Mouse (Mus musculus) adrenal gland, postnatal 14 days (tissue): Measurements from ENCODE around the gene Gbx2. TPM values are rescaled to one million over a fixed set of nuclear protein-coding genes. Genes with fewer than 3 reads are reported as not detected.

Experiments used
- DNase-seq: peaks from one replicate; pipeline ENCODE4 v3.0.0; 2021; ENCODE audit warnings: mixed read lengths
- long read RNA-seq, 2 experiments: library from polyadenylated mRNA; stranded (forward); transcript quantifications; one replicate each; pipeline ENCODE4 v2.0.0; 2021
- total RNA-seq: library from RNA; stranded (reverse); gene quantifications from 2 replicates; pipeline ENCODE4 v1.2.3, GENCODE M21; 2021

Gbx2 gene
- not detected in 2 replicates for total RNA-seq
- long read RNA-seq, experiment 1 = 0 reads
- long read RNA-seq, experiment 2 = 0 reads

DNA sequence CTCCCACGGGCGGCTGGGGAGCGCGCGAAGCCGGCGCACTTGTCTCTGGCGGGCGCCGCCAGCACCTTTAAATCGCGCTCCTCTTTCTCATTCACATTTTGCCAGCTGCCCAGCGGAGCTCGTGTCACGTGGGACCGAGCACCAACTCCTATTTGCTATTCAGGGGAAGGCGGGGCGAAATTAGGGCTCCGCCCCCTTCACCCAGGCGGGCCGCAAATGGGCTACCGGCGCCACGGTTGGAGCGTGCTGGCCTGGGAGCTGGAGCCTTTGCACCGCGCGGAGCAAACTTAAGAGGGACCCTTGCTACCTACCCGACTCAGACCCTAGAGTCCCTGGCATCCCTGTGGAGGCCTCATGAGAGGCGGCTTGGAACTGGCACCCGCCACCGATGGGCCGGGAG lies at the start of gene Gbx2:
Gbx2 (minus strand) TSS at position 60 of the 400 bp plus-strand sequence.
- DNase-seq = peak; percentile 79

GRCm38 (mm10) chr1:89977261-89977660 lies 46.3 kb upstream of the Gbx2 start:
- DNase-seq = no peak

DNA sequence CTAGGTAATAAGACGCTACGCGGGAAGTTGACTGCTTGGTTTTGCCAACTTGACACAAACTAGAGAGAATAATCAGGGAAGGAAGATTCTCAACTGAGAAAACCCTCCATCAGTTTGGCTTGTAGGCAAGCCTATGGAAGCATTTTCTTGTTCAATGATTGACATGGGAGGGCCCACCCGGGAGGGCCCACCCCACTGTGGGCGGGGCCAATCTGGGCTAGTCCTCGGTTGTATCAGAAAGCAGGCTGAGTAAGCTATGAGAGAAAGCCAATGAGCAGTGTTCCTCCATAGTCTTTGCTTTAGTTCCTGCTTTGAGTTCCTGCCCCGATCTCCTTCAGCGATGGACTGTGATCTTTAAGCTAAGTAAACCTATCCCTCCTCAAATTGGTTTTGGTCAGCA lies 45.4 kb upstream of the Gbx2 start:
- no peak for DNase-seq

GRCm38 (mm10) chr1:89974541-89974940 lies 43.6 kb upstream of the Gbx2 start:
- no peak for DNase-seq

DNA sequence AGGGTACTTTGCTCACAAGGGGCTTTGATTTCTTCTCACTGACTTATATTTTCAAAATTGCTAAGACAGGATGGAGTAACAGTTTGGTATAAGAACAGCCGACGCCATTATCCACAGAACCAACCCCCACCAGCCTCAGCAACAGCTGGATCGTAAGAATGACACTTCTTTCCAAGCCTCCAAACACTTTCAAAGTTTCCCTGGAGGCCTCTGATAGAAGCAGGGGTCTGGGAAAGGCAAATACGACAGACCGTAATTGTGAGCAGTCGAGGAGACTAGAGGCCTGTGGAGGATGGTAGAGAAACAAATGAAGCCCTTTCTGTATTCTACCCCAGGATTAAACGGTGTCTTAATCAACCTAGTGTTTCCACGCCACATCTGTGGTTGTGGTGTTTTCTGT lies 40.9 kb upstream of the Gbx2 start:
- no peak for DNase-seq

- no peak for DNase-seq
These were observed 38.7 kb upstream of the Gbx2 start for GRCm38 (mm10) chr1:89969714-89970110.

GRCm38 (mm10) chr1:89969072-89969713 lies 38.2 kb upstream of the Gbx2 start:
- DNase-seq = no peak

DNA sequence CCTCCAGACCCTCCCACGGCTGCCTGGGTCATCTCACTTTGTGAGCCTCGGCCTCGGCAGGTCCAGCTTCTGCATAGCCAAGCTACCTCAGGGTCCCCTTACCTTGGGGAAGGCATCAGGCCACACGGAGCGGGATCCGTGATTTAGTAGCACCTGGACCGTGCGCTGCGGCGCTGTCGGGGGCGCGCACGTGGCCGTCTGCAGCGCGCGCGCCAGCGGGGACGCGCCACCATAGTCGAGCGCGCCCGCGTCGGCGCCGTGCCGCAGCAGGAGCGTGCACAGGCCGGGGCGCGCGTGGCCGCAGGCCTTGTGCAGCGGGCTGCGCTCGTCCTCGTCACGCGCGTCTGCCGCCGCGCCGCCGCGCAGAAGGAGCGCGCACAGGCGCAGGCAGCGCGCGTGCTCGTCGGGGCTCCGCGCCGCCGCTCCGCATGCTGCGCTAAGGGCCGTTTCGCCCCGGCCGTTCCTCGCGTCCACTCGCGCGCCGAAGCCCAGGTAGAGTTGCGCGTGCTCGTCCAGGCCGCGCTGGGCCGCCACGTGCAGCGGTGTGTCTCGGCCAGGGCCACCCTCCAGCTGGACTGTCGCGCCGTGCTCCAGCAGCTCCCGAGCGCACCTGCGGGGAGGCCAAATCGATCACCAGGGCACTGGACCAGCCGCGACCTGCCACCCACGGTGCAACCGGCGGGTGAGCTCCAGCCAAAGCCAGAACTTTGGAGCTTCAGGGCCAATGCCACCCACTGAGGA lies 37.3 kb upstream of the Gbx2 start:
- DNase-seq = peak; percentile 39

- DNase-seq = no peak
These were observed 36.6 kb upstream of the Gbx2 start for GRCm38 (mm10) chr1:89967585-89967984.

DNA sequence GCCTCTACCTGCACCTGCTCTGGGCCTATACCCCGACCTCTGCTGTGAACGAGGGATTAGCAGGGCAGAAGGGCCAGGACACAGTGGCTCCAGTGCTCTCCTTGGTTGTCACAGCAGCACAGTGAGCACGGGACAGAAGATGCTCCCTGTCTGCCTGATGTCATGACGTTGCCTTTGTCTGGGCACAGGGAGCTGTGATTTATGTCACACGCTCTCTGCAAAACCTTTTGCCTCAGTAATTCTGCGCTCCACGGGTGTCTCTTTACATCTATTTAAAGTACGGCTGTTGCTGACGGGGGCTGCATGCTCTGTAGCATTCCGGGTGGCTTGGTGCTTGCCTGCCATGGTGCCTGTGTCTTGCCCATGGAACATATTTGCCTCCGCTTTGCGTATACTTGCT lies 33.4 kb upstream of the Gbx2 start:
- no peak for DNase-seq

DNA sequence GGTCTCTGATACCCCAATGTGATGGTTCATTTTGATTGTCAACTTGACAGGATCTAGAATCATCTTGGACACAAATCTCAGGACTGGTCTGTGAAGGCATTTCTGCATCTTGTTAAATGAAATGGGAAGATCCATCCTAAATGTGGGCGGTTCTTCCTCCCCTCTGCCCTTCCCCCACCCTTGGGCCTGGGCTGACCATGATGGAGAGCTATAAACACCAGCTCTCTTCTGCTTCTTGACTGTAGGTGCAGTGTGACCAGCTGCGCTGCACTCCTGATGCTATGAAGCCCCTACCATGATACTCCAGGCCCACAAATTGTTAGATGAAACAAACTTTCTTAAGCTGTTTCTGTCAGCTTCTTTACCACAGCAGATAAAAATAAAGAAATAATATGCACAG lies 32.3 kb upstream of the Gbx2 start:
- no peak for DNase-seq

GRCm38 (mm10) chr1:89962092-89962491 lies 31.1 kb upstream of the Gbx2 start:
- DNase-seq = no peak

DNA sequence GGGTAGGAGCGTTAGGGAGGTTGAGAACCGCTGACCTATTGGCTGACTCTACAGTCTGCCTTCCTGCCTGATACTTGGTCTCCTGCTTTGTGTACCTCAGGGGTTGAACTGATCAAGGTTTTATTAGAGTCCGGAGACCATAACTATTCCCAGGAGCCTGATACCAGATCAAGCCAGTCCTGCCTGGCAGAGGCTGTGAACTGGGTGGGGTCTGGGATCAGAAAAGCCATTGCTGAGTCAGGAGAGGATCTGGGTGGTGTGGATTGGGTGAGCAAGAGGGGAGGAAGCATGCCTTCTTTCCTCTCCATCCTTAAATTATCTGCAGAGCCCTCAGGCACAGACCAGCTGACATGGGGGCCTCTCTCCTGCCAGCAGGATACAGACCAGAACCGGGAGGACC lies 28.4 kb upstream of the Gbx2 start:
- DNase-seq = no peak

DNA sequence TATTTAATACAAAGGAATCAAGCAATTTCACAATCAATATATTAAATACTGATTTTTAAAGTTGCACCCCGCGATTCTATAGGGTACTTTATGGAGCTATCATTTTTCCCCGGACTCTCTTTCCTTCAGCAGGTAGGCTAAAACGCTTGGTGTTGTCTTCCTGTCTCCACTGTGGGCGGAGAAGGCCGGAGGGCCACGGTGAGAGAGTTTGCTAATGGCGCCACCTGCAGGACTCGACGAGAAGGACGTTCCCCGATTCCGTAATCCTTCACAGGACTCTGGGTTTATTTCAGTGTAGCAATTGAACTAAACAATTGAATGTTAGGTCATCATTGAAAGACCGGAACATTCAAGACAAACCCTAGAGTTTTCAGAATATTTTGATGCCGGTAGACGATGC lies 12.2 kb upstream of the Gbx2 start:
- peak; percentile 85 for DNase-seq

GRCm38 (mm10) chr1:89942395-89942976 lies 11.5 kb upstream of the Gbx2 start:
- DNase-seq = no peak

GRCm38 (mm10) chr1:89941701-89942381 lies 10.9 kb upstream of the Gbx2 start:
- DNase-seq = no peak

- DNase-seq = no peak
These were observed 10.1 kb upstream of the Gbx2 start for GRCm38 (mm10) chr1:89940961-89941524.

DNA sequence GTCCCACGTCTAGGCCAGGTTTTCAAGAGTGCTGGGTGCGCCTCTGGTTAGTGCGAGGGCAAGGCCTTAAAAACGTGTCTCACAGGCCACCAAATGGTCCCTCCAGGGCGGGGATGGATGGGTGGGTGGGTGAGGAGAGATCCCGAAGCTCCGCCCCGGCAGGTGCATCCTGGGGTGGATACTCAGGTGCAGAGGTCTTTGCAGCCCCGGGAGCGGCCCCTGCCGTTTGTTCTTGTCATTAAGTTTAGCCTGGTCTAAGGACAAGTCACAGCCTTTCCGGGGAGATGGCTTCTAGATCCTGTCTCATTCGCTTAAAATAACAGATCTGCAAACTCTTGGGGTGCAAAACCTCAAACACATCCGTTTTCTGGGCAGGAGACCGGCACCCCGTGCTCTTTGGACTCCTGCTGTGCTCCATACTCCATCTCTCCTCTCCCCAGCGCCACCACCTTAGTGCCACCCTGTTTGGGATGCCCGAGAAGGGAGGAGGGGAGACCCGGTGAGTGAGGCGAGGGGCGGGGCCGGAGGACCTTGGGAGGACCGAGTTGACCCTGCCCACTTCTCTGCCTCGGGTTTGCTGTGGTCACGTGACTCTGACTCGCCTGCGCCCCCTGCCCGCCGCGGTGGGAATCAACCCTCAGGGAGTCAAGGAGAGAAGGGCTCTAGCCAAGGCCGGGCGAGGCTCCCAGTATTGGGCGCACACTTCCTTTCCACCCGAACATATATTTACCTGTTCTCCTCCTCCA lies 9.2 kb upstream of the Gbx2 start:
- DNase-seq = peak; percentile 88

GRCm38 (mm10) chr1:89939596-89939960 lies 8.6 kb upstream of the Gbx2 start:
- no peak for DNase-seq

GRCm38 (mm10) chr1:89938884-89939595 lies 8.1 kb upstream of the Gbx2 start:
- DNase-seq = no peak
